Mouse (Mus musculus): ENCODE results near the gene Padi2. TPM values are rescaled to one million over a fixed set of nuclear protein-coding genes. Genes with fewer than 3 reads are reported as not detected.
A peak's percentile ranks its signal among the peaks of the same experiment; 100 is the strongest.

Gene Padi2
- polyA plus RNA-seq, 1 experiment, result 4.7 TPM

DNA sequence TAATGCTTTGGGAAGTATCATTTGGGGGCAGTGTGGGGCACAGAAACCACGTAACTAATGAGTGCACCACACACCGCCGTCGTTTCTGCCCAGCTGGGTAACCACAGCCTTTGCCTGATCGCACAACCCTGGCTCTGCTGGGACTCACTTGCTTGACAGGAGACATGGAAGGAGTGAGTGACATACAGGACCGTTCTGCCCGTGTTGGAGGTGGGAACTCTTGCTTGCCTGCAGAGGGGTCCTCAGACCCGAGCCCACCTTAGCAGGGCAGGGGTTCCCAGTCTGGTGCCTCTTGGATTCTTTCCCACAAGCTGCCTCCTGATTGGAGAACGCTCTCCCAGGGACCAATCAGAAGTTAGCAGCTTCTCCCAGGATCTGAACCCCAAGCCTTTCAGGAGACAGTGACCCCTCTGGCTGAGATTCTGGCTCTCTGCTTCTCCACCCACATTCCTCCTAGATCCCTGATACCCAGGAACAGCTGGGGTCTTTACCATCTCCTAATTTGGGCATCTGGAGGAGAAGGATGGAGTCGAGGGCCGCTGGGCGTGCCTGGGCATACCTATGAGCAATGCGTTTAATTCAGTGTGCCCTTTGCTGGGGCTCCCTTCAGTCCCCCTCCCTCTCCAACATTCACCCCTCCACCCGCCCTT, 1.2 kb upstream of the Padi2 start:
- H3K4me1 ChIP-seq (ENCODE audit: control insufficient read depth, insufficient read depth, low read length), result no peaks in the 10 kb centered on the region
- no peak for DNase-seq
- WGBS, result 54% methylated on average over 14 of the region's 14 CpGs
- TF ChIP-seq POLR2A (IDR thresholded peaks at IDR 0.05; ENCODE audit: borderline replicate concordance, extremely low read depth, low read depth, low read length) (no peak), CTCF (IDR thresholded peaks at IDR 0.05; ENCODE audit: insufficient read depth, low read length) (no peak)
- no peak overlapping the region for H3K4me3 ChIP-seq (replicated peaks; ENCODE audit: extremely low read depth, low read depth, low read length)

GRCm38 (mm10) chr4:140905426-140905871, 695 bp upstream of the Padi2 start:
- H3K4me3 ChIP-seq (replicated peaks; ENCODE audit: extremely low read depth, low read depth, low read length), result no peak overlapping the region
- no peaks in the 10 kb centered on the region for H3K4me1 ChIP-seq (ENCODE audit: control insufficient read depth, insufficient read depth, low read length)
- 19% methylated on average over 11 of the region's 11 CpGs for WGBS
- no peak for DNase-seq
- TF ChIP-seq POLR2A (IDR thresholded peaks at IDR 0.05; ENCODE audit: borderline replicate concordance, extremely low read depth, low read depth, low read length) (no peak), CTCF (IDR thresholded peaks at IDR 0.05; ENCODE audit: insufficient read depth, low read length) (0 out of 2 replicates have a peak, but pooled peaks have one; percentile 12)

DNA sequence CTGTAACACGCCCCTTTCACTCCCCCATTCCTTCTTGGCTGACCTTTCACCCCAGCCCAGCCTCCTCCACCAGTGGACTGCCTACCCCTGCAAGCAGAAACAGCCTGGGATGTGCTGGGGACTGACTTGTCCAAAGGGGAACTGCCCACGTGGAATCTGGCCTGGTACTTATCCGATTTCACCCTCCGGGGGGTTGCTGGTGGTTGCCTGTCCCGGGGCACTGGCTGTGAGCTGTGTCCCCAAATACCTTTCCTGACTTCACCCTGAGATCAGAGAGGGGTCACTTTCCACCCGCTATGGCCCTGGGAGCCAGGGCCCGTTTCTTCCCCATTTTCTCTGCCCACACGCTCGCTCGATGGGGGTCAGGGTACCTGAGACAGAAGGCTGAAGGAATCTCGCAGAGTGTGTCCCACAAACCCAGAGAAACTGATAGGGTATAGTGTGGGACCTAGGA, 710 bp downstream of the Padi2 start:
- TF ChIP-seq POLR2A (IDR thresholded peaks at IDR 0.05; ENCODE audit: borderline replicate concordance, extremely low read depth, low read depth, low read length) (no peak), CTCF (IDR thresholded peaks at IDR 0.05; ENCODE audit: insufficient read depth, low read length) (no peak)
- 65% methylated on average over 11 of the region's 11 CpGs for WGBS
- Histone ChIP-seq H3K4me3 (replicated peaks; ENCODE audit: extremely low read depth, low read depth, low read length) (no peak overlapping the region), H3K4me1 (ENCODE audit: control insufficient read depth, insufficient read depth, low read length) (no peaks in the 10 kb centered on the region)
- no peak for DNase-seq

DNA sequence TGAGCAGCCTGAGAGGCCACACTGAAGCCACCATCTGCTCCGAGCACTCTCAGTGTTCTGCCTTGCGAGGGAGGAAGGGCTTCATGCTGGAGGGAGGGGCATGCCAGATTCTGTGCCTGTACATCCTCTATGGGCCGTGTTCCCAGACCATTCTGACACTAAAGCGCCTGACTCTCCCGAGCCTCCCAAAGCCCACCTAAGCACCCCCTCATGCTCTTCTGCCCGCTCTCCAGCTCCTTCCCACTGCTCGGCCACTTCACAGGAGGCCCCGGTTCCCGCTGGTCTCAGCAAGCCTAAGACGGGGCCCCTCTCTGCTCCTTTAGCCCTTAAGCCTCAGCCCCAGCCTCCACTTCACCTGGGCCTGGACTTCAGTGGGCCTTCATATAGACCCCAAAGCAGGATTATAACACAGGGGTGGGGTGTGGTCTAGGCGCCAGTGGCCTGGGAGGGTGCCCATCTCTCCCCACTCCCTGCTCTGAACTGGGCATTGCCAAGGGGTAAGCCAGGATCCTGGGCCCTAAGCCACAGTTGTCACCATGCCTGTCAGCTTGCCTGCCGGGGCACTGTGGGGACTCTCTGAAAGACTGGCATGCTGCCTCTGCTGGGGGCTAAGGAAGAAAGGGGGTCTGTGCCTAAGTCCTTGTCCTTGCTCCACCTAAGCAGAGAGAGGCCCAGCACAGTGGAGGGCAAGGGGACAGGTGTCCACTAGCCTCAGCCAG, 1.3 kb downstream of the Padi2 start:
- no peak for DNase-seq
- TF ChIP-seq CTCF (IDR thresholded peaks at IDR 0.05; ENCODE audit: insufficient read depth, low read length), result no peak
- TF ChIP-seq POLR2A (IDR thresholded peaks at IDR 0.05; ENCODE audit: borderline replicate concordance, extremely low read depth, low read depth, low read length), result no peak
- WGBS, result 61% methylated on average over 12 of the region's 12 CpGs
- no peak overlapping the region for H3K4me3 ChIP-seq (replicated peaks; ENCODE audit: extremely low read depth, low read depth, low read length)
- no peaks in the 10 kb centered on the region for H3K4me1 ChIP-seq (ENCODE audit: control insufficient read depth, insufficient read depth, low read length)

- 62% methylated on average over 5 of the region's 5 CpGs for WGBS
- TF ChIP-seq CTCF (IDR thresholded peaks at IDR 0.05; ENCODE audit: insufficient read depth, low read length), result no peak
- no peak for TF ChIP-seq POLR2A (IDR thresholded peaks at IDR 0.05; ENCODE audit: borderline replicate concordance, extremely low read depth, low read depth, low read length)
These were observed 2.5 kb downstream of the Padi2 start for GRCm38 (mm10) chr4:140908627-140909026.

GRCm38 (mm10) chr4:140909536-140909935, 3.4 kb downstream of the Padi2 start:
- TF ChIP-seq CTCF (IDR thresholded peaks at IDR 0.05; ENCODE audit: insufficient read depth, low read length), result no peak
- no peak for TF ChIP-seq POLR2A (IDR thresholded peaks at IDR 0.05; ENCODE audit: borderline replicate concordance, extremely low read depth, low read depth, low read length)
- no peak overlapping the region for H3K4me3 ChIP-seq (replicated peaks; ENCODE audit: extremely low read depth, low read depth, low read length)
- 72% methylated on average over 4 of the region's 4 CpGs for WGBS

More at GRCm38 (mm10) chr4:140908627-140909026, 2.5 kb downstream of the Padi2 start:
- Histone ChIP-seq H3K4me1 (ENCODE audit: control insufficient read depth, insufficient read depth, low read length) (no peaks in the 10 kb centered on the region), H3K4me3 (replicated peaks; ENCODE audit: extremely low read depth, low read depth, low read length) (no peak overlapping the region)
- DNase-seq, result no peak

GRCm38 (mm10) chr4:140910661-140911310, 4.6 kb downstream of the Padi2 start:
- TF ChIP-seq CTCF (IDR thresholded peaks at IDR 0.05; ENCODE audit: insufficient read depth, low read length), result no peak
- no peak for TF ChIP-seq POLR2A (IDR thresholded peaks at IDR 0.05; ENCODE audit: borderline replicate concordance, extremely low read depth, low read depth, low read length)
- WGBS, result 34% methylated on average over 17 of the region's 17 CpGs
- DNase-seq, result no peak

More at GRCm38 (mm10) chr4:140909536-140909935, 3.4 kb downstream of the Padi2 start:
- H3K4me1 ChIP-seq (ENCODE audit: control insufficient read depth, insufficient read depth, low read length), result no peaks in the 10 kb centered on the region
- DNase-seq, result no peak

DNA sequence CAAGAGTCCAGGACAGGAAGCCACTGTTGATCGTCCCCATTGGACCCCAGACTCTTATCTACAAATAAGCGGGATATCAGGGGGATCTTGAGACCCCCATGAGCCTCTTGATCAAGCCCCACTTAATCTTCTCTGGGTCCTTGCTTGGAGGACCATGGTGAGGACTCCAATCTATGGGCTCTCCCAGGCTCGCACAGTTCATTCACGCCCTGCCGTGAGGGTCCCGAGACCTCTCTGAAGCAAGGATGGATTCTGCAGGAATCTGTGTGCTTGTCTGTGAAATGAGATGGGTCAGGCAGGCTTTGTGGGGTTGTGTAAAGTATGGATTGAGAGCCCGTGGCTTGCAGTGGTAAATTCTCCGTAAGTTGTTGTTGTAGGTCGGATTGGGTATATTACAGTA, 5.3 kb downstream of the Padi2 start:
- no peak for TF ChIP-seq CTCF (IDR thresholded peaks at IDR 0.05; ENCODE audit: insufficient read depth, low read length)
- no peak for TF ChIP-seq POLR2A (IDR thresholded peaks at IDR 0.05; ENCODE audit: borderline replicate concordance, extremely low read depth, low read depth, low read length)
- H3K4me1 ChIP-seq (ENCODE audit: control insufficient read depth, insufficient read depth, low read length), result no peaks in the 10 kb centered on the region
- no peak for DNase-seq
- no peak overlapping the region for H3K4me3 ChIP-seq (replicated peaks; ENCODE audit: extremely low read depth, low read depth, low read length)
- 83% methylated on average over 9 of the region's 9 CpGs for WGBS

More at GRCm38 (mm10) chr4:140910661-140911310, 4.6 kb downstream of the Padi2 start:
- Histone ChIP-seq H3K4me1 (ENCODE audit: control insufficient read depth, insufficient read depth, low read length) (no peaks in the 10 kb centered on the region), H3K4me3 (replicated peaks; ENCODE audit: extremely low read depth, low read depth, low read length) (no peak overlapping the region)

DNA sequence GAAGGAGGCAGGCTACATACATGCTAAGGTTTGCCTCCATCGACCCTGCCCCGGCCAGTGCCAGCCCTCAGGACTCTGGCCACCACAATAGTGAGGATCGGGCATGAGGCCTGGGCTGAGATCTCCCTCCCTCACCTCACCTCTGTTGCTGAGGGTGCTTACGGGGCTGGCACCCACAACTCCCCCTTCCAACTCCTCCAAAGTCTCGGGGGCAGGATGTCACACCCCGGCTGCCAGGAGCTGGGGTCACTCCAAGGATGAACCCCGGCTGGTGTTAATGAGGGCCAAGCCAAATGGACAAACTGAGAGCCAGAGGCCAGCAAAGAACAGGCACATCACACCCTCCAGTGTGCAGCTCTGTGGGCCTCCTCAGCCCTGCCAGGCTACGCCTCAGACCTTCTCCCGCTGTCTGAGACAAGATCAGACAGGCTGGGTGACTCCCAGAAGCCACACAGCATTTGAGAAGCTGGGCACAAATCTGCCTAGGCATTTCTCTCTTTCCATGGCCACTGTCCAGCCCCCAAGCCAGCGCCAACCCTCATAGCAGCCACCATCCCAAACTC, 6.2 kb downstream of the Padi2 start:
- DNase-seq, result peak; percentile 1
- WGBS, result 71% methylated on average over 10 of the region's 10 CpGs
- H3K4me3 ChIP-seq (replicated peaks; ENCODE audit: extremely low read depth, low read depth, low read length), result no peak overlapping the region
- TF ChIP-seq CTCF (IDR thresholded peaks at IDR 0.05; ENCODE audit: insufficient read depth, low read length), result no peak
- TF ChIP-seq POLR2A (IDR thresholded peaks at IDR 0.05; ENCODE audit: borderline replicate concordance, extremely low read depth, low read depth, low read length), result no peak
- H3K4me1 ChIP-seq (ENCODE audit: control insufficient read depth, insufficient read depth, low read length), result no peaks in the 10 kb centered on the region
